Comparison of ENCODE assay signal across 8 mouse cellular contexts in the genomic region with DNA sequence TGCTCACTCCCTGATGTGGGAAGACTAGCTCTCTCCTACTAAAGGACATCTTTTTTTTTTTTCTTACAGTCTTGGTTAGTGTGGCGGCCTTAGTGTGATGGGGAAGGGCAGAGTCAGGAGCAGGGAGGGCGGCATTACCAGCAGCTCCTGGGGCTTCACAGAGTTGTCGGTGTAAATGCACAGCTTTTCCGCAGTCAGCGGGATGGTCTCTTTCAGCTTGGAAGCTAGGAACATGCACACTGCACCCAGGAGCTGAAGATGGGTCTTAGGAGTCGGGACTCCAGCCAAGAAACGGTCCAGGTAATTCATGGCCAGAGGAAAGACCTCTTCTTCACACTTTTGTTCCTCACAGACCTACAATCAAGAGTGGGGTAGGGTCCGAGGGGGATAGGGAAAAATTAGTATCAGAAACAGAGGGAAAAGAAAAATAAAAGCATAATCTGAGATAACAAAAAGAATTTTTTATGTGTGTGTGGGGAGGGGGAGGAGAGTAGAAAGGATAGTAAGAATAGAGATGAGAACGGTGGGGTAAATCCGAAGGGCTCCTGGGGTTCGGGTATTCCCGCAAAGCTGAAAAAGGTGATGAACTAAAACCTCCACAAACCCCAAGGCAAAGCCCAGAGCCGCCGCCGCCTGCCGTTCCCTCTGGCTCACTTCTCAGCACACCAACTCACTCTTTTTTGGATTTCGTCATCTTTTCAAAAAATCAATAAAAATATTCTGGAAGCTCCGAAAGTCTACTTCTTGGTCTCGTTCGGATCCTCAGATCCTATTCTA. TPM values are rescaled to one million over a fixed set of nuclear protein-coding genes. Genes with fewer than 3 reads are reported as not detected.
DNase-seq lines count a peak whose midpoint lies in the region; ATAC-seq and TF ChIP-seq lines count a peak whose summit lies in the region.

No protein-coding gene starts in this region.

- H3K27ac ChIP-seq in forebrain, embryonic 13.5 days, result peak overlapping the region; percentile 78
- peak overlapping the region; percentile 61; the same call in 1 of the 2 replicates for H3K27ac ChIP-seq in intestine, postnatal 0 days (ENCODE audit: low read depth, low read length)
- 0 out of 2 replicates have a peak overlapping the region, but pooled peaks have one; percentile 52 for H3K27ac ChIP-seq in midbrain, embryonic 13.5 days

- H3K4me1 ChIP-seq in G1E (ENCODE audit: insufficient read depth, low read depth, low read length), result peaks cover 72% of the 10 kb centered on the region
- peaks cover 81% of the 10 kb centered on the region for H3K4me1 ChIP-seq in forebrain, embryonic 13.5 days
- 0 out of 2 replicates have a peak, but pooled peaks cover 11% of the 10 kb centered on the region for H3K4me1 ChIP-seq in intestine, postnatal 0 days (replicated peaks; ENCODE audit: control insufficient read depth, insufficient read depth, low read length)
- H3K4me1 ChIP-seq in midbrain, embryonic 13.5 days (replicated peaks), result peaks cover 79% of the 10 kb centered on the region

- H3K9me3 ChIP-seq in G1E (replicated peaks), result no peaks in the 10 kb centered on the region
- H3K9me3 ChIP-seq in forebrain, embryonic 13.5 days (replicated peaks), result no peaks in the 10 kb centered on the region
- H3K9me3 ChIP-seq in intestine, postnatal 0 days (ENCODE audit: control insufficient read depth), result no peaks in the 10 kb centered on the region
- no peaks in the 10 kb centered on the region for H3K9me3 ChIP-seq in midbrain, embryonic 13.5 days

- no peak for ATAC-seq in G1E (ENCODE audit: extremely low read depth, insufficient number of reproducible peaks, low FRiP score, poor library complexity, severe bottlenecking)
- ATAC-seq in forebrain, embryonic 13.5 days, result no peak
- no peak for ATAC-seq in intestine, postnatal 0 days
- ATAC-seq in midbrain, embryonic 13.5 days, result no peak

- no peaks in the 10 kb centered on the region for H3K27me3 ChIP-seq in G1E (ENCODE audit: insufficient read depth, low read length)
- H3K27me3 ChIP-seq in forebrain, embryonic 13.5 days, result peaks cover 11% of the 10 kb centered on the region
- H3K27me3 ChIP-seq in intestine, postnatal 0 days (replicated peaks; ENCODE audit: control insufficient read depth, insufficient read depth, low read length), result 0 out of 2 replicates have a peak, but pooled peaks cover 8% of the 10 kb centered on the region
- H3K27me3 ChIP-seq in midbrain, embryonic 13.5 days, result peaks cover 32% of the 10 kb centered on the region

- H3K4me3 ChIP-seq in G1E (ENCODE audit: low read depth, low read length), result peak overlapping the region; percentile 99
- H3K4me3 ChIP-seq in forebrain, embryonic 13.5 days, result peak overlapping the region; percentile 78
- H3K4me3 ChIP-seq in intestine, postnatal 0 days (ENCODE audit: low read depth, low read length), result peak overlapping the region; percentile 65
- peak overlapping the region; percentile 55 for H3K4me3 ChIP-seq in midbrain, embryonic 13.5 days (replicated peaks)

- peaks cover 54% of the 10 kb centered on the region for H3K36me3 ChIP-seq in G1E (replicated peaks)
- H3K36me3 ChIP-seq in forebrain, embryonic 13.5 days (ENCODE audit: poor library complexity, severe bottlenecking), result peaks cover 35% of the 10 kb centered on the region
- peaks cover 11% of the 10 kb centered on the region; the same call in 1 of the 2 replicates for H3K36me3 ChIP-seq in intestine, postnatal 0 days (ENCODE audit: control insufficient read depth, insufficient read depth)
- peaks cover 18% of the 10 kb centered on the region for H3K36me3 ChIP-seq in midbrain, embryonic 13.5 days

- TF ChIP-seq CTCF in G1E (IDR thresholded peaks at IDR 0.05; ENCODE audit: low read depth, low read length), result no peak
- peak; percentile 30 for TF ChIP-seq CTCF in intestine, postnatal 0 days (IDR thresholded peaks at IDR 0.05; ENCODE audit: low read depth)

- 2% methylated on average over 20 of the region's 20 CpGs for WGBS in forebrain, embryonic 13.5 days
- 6% methylated on average over 20 of the region's 20 CpGs for WGBS in intestine, postnatal 0 days
- WGBS in midbrain, embryonic 13.5 days, result 3% methylated on average over 20 of the region's 20 CpGs

- DNase-seq in cerebellum, postnatal 14 days, result peak; percentile 30 to 35
- no peak for DNase-seq in cerebellum, postnatal 36 days
- DNase-seq in G1E (ENCODE audit: low spot score), result no peak
- DNase-seq in spleen, postnatal 36 days (ENCODE audit: low spot score in 2 of 2), result no peak
- DNase-seq in ovary, postnatal 10 days (ENCODE audit: low spot score), result no peak

- H3K9ac ChIP-seq in forebrain, embryonic 13.5 days, result peak overlapping the region; percentile 95
- H3K9ac ChIP-seq in intestine, postnatal 0 days (ENCODE audit: low read depth, low read length), result peak overlapping the region; percentile 61
- peak overlapping the region; percentile 83 for H3K9ac ChIP-seq in midbrain, embryonic 13.5 days (replicated peaks)

- H3K4me2 ChIP-seq in forebrain, embryonic 13.5 days, result peak overlapping the region; percentile 91
- peak overlapping the region; percentile 88 for H3K4me2 ChIP-seq in intestine, postnatal 0 days (replicated peaks; ENCODE audit: low read depth)
- H3K4me2 ChIP-seq in midbrain, embryonic 13.5 days (replicated peaks), result peak overlapping the region; percentile 96

RNA-seq across cellular contexts. Expression of a gene that starts 3.3 kb away (rescaled TPM):
- 549 and 656 TPM in 2 replicates for total RNA-seq in G1E (2014; fragmentation: Nextera tagmentation)
- 127 and 152 TPM in 2 replicates for total RNA-seq in G1E (2017)
- 822 and 1,195 TPM in 2 replicates for polyA plus RNA-seq in G1E (2012)
- polyA plus RNA-seq in forebrain, embryonic 13.5 days (2015; fragmentation: Nextera tagmentation; extraction: Ambion mirVana), result 1,785 and 2,054 TPM in 2 replicates
- 357 and 374 TPM in 2 replicates for polyA plus RNA-seq in intestine, postnatal 0 days (2015; fragmentation: Nextera tagmentation; extraction: Ambion mirVana)
- 700 and 837 TPM in 2 replicates for polyA plus RNA-seq in midbrain, embryonic 13.5 days (2015; fragmentation: Nextera tagmentation; extraction: Ambion mirVana)

RNA-seq across cellular contexts. Expression of a gene that starts 39.4 kb away (rescaled TPM):
- total RNA-seq in G1E (2014; fragmentation: Nextera tagmentation) (2.5 and 3.4 TPM in 2 replicates), G1E (2017) (4.0 and 4.7 TPM in 2 replicates)
- polyA plus RNA-seq in G1E (2012), result 0.94 and 1.1 TPM in 2 replicates
- polyA plus RNA-seq in forebrain, embryonic 13.5 days (2015; fragmentation: Nextera tagmentation; extraction: Ambion mirVana), result 6.6 and 7.0 TPM in 2 replicates
- 4.6 and 4.8 TPM in 2 replicates for polyA plus RNA-seq in intestine, postnatal 0 days (2015; fragmentation: Nextera tagmentation; extraction: Ambion mirVana)
- polyA plus RNA-seq in midbrain, embryonic 13.5 days (2015; fragmentation: Nextera tagmentation; extraction: Ambion mirVana), result 7.3 and 8.8 TPM in 2 replicates

Comparison
In these comparisons a context has a peak if more than half of its experiments do, and no peak if none do; other contexts are left out.
1. DNase-seq: peak in cerebellum, postnatal 14 days (2 of 2); none in cerebellum, postnatal 36 days (0 of 2), G1E (single experiment), spleen, postnatal 36 days (0 of 2) and ovary, postnatal 10 days (single experiment).
2. Peak in every context shown above with its lines, with median percentiles within 50 percentile points of each other: H3K4me3 ChIP-seq, H3K27ac ChIP-seq, H3K4me2 ChIP-seq and H3K9ac ChIP-seq.